Mouse (Mus musculus): ENCODE data around the gene Mta3. TPM values are rescaled to one million over a fixed set of nuclear protein-coding genes. Genes with fewer than 3 reads are reported as not detected.
"Not testable (repeated sequence)": the region's sequence is repeated elsewhere in the genome, so short reads cannot be mapped to it uniquely, and the experiment has no call there.

The Mta3 gene
- polyA plus RNA-seq, 1 experiment from 2014 or later: 43.8 TPM

GRCm38 (mm10) chr17:83693941-83694340 lies 12.0 kb upstream of the Mta3 start:
- Histone ChIP-seq H3K27me3 (no peaks in the 10 kb centered on the region), H3K4me3 (no peak overlapping the region), H3K4me2 (no peak overlapping the region), H3K9ac (no peak overlapping the region), H3K9me3 (no peaks in the 10 kb centered on the region), H3K36me3 (no peaks in the 10 kb centered on the region), H3K4me1 (no peaks in the 10 kb centered on the region), H3K27ac (no peak overlapping the region)
- ATAC-seq (ENCODE audit: insufficient number of reproducible peaks, insufficient read depth, low FRiP score, low TSS enrichment, low read depth): no peak
- 81% methylated on average over 9 of the region's 9 CpGs for WGBS

- Histone ChIP-seq H3K27me3 (no peaks in the 10 kb centered on the region), H3K27ac (no peak overlapping the region), H3K9me3 (no peaks in the 10 kb centered on the region), H3K4me2 (no peak overlapping the region), H3K4me3 (no peak overlapping the region), H3K4me1 (no peaks in the 10 kb centered on the region), H3K36me3 (no peaks in the 10 kb centered on the region), H3K9ac (no peak overlapping the region)
- no peak for ATAC-seq (ENCODE audit: insufficient number of reproducible peaks, insufficient read depth, low FRiP score, low TSS enrichment, low read depth)
- WGBS: 62% methylated on average over 2 of the region's 2 CpGs
These were observed 10.2 kb upstream of the Mta3 start for GRCm38 (mm10) chr17:83695785-83696184.

- Histone ChIP-seq H3K4me1 (no peaks in the 10 kb centered on the region), H3K9ac (no peak overlapping the region), H3K27ac (no peak overlapping the region), H3K9me3 (no peaks in the 10 kb centered on the region), H3K36me3 (no peaks in the 10 kb centered on the region), H3K4me2 (no peak overlapping the region), H3K4me3 (no peak overlapping the region), H3K27me3 (no peaks in the 10 kb centered on the region)
- ATAC-seq (ENCODE audit: insufficient number of reproducible peaks, insufficient read depth, low FRiP score, low TSS enrichment, low read depth): no peak
- 81% methylated on average over 8 of the region's 8 CpGs for WGBS
These were observed 6.8 kb upstream of the Mta3 start for GRCm38 (mm10) chr17:83699062-83699724.

GRCm38 (mm10) chr17:83700125-83700524 lies 5.8 kb upstream of the Mta3 start:
- no peaks in the 10 kb centered on the region for H3K4me1 ChIP-seq
- no peak overlapping the region for H3K4me2 ChIP-seq
- no peaks in the 10 kb centered on the region for H3K27me3 ChIP-seq
- H3K27ac ChIP-seq: no peak overlapping the region
- H3K9me3 ChIP-seq: no peaks in the 10 kb centered on the region
- no peak overlapping the region for H3K9ac ChIP-seq
- ATAC-seq (ENCODE audit: insufficient number of reproducible peaks, insufficient read depth, low FRiP score, low TSS enrichment, low read depth): no peak
- H3K36me3 ChIP-seq: no peaks in the 10 kb centered on the region
- WGBS: 81% methylated on average over 9 of the region's 9 CpGs
- H3K4me3 ChIP-seq: no peak overlapping the region

DNA sequence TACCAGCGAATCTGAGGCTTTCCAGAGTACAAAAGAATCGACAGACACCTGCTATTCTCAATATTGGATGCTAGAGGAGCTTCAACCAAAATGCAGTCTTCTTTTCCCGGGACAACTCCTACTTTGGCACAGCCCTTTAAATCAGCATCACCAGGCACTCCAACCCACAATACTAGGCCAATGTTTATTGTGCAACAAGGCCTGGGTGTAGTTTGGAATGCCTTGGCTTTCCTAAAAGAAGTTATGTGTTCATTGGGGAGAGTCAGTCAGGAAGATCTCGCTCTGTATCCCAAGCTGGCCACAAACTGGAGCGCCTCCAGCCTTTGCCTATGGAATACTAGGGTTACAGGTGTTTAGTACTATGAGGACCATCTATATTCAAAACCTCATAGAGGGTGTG lies 1.5 kb upstream of the Mta3 start:
- no peak overlapping the region for H3K27ac ChIP-seq
- H3K27me3 ChIP-seq: no peaks in the 10 kb centered on the region
- 90% methylated on average over 5 of the region's 5 CpGs for WGBS
- no peak overlapping the region for H3K9ac ChIP-seq
- H3K36me3 ChIP-seq: peaks cover 6% of the 10 kb centered on the region; the same call in 1 of the 2 replicates
- no peaks in the 10 kb centered on the region for H3K9me3 ChIP-seq
- H3K4me1 ChIP-seq: peaks cover 15% of the 10 kb centered on the region
- no peak overlapping the region for H3K4me3 ChIP-seq
- H3K4me2 ChIP-seq: no peak overlapping the region
- ATAC-seq (ENCODE audit: insufficient number of reproducible peaks, insufficient read depth, low FRiP score, low TSS enrichment, low read depth): no peak

- ATAC-seq (ENCODE audit: insufficient number of reproducible peaks, insufficient read depth, low FRiP score, low TSS enrichment, low read depth): peak; percentile 40; the same call in 1 of the 2 replicates
- peak overlapping the region; percentile 87 for H3K4me2 ChIP-seq
- H3K4me1 ChIP-seq: peaks cover 15% of the 10 kb centered on the region
- no peaks in the 10 kb centered on the region for H3K27me3 ChIP-seq
- H3K27ac ChIP-seq: peak overlapping the region; percentile 94
- H3K9me3 ChIP-seq: no peaks in the 10 kb centered on the region
- peak overlapping the region; percentile 83 for H3K4me3 ChIP-seq
- H3K9ac ChIP-seq: peak overlapping the region; percentile 93
- H3K36me3 ChIP-seq: peaks cover 15% of the 10 kb centered on the region
- 2% methylated on average over 33 of the region's 38 CpGs for WGBS
These were observed 429 bp upstream of the Mta3 start for GRCm38 (mm10) chr17:83705352-83706115.

DNA sequence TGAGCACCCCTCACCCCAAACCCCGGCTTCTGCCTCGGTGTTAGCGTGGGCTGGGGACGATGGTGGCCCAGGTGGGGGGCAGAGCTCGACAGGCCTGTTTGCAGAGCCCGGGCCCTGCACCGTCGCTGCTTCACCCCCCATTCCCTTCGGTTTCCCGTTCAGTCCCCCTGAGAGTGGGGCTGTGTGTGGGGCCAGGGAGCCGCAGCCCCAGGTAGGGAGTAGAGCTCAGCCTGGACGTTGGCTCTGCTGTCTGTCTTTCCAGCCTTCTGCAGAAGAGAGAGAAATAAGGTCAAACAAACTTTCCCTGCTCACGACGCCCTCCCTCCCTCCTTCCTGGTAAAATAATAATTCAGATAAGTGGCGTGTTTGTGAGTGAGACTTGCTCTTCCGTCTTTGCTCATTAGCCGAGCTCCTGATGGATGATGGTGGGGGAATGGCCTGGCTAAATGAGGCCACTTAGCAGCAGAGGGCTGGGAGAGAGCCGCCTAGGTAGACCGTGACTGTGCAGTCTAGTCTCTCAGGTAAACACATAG lies 697 bp downstream of the Mta3 start:
- Histone ChIP-seq H3K27ac (peak overlapping the region; percentile 94), H3K4me1 (peaks cover 15% of the 10 kb centered on the region), H3K4me3 (peak overlapping the region; percentile 83), H3K9ac (peak overlapping the region; percentile 93), H3K36me3 (peaks cover 26% of the 10 kb centered on the region), H3K9me3 (no peaks in the 10 kb centered on the region), H3K27me3 (no peaks in the 10 kb centered on the region), H3K4me2 (peak overlapping the region; percentile 87)
- under 1% methylated on average over 19 of the region's 19 CpGs for WGBS
- ATAC-seq (ENCODE audit: insufficient number of reproducible peaks, insufficient read depth, low FRiP score, low TSS enrichment, low read depth): peak; percentile 73

DNA sequence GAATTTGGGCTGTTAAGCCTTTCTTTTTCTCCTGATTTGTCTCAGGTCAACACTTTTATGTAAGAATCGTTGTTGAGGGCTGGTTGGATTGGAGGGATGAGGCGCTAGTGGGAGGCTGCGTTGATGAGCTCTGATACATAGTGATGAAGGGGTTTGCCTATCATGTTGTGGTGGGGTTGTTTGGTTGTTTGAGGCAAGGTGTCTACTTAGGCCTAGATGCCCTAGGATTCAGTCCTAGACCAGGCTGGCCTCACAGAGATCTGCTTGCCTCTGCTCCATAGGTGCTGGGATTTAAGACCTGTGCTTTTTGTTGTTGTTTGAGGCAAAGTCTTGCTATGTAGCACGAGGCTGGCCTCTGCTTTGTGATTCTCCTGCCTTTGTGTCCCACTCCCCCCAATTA lies 1.4 kb downstream of the Mta3 start:
- H3K27ac ChIP-seq: no peak overlapping the region
- H3K4me2 ChIP-seq: peak overlapping the region; percentile 87
- H3K9ac ChIP-seq: 0 out of 2 replicates have a peak overlapping the region, but pooled peaks have one; percentile 93
- 86% methylated on average over 4 of the region's 4 CpGs for WGBS
- H3K36me3 ChIP-seq: peaks cover 32% of the 10 kb centered on the region
- peaks cover 15% of the 10 kb centered on the region for H3K4me1 ChIP-seq
- H3K9me3 ChIP-seq: no peaks in the 10 kb centered on the region
- no peak for ATAC-seq (ENCODE audit: insufficient number of reproducible peaks, insufficient read depth, low FRiP score, low TSS enrichment, low read depth)
- H3K27me3 ChIP-seq: no peaks in the 10 kb centered on the region
- peak overlapping the region; percentile 83 for H3K4me3 ChIP-seq

DNA sequence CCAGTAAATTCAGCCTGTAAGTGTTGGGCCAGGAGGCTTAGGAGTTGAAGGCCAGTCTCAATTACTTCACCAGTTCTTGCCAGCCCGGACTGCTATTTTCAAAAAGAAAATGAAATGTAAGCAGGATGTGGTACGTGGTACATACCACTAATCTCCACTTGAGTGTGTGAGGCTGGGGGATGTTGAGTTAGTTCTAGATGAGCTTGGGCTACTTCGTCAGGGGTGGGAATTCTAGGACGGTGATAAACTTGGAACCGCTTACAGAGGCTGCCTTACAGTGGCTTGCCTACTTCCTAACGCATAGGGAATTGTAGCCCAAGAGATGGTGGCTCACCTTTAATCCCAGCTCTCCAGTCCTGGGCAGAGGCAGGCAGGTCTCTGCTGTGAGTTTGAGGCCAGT lies 1.9 kb downstream of the Mta3 start:
- H3K27ac ChIP-seq: no peak overlapping the region
- H3K36me3 ChIP-seq: peaks cover 37% of the 10 kb centered on the region
- H3K9me3 ChIP-seq: no peaks in the 10 kb centered on the region
- H3K9ac ChIP-seq: no peak overlapping the region
- H3K4me3 ChIP-seq: peak overlapping the region; percentile 83; the same call in 1 of the 2 replicates
- H3K4me2 ChIP-seq: peak overlapping the region; percentile 87; the same call in 1 of the 2 replicates
- H3K27me3 ChIP-seq: no peaks in the 10 kb centered on the region
- peaks cover 15% of the 10 kb centered on the region for H3K4me1 ChIP-seq
- no peak for ATAC-seq (ENCODE audit: insufficient number of reproducible peaks, insufficient read depth, low FRiP score, low TSS enrichment, low read depth)
- 89% methylated on average over 6 of the region's 6 CpGs for WGBS

DNA sequence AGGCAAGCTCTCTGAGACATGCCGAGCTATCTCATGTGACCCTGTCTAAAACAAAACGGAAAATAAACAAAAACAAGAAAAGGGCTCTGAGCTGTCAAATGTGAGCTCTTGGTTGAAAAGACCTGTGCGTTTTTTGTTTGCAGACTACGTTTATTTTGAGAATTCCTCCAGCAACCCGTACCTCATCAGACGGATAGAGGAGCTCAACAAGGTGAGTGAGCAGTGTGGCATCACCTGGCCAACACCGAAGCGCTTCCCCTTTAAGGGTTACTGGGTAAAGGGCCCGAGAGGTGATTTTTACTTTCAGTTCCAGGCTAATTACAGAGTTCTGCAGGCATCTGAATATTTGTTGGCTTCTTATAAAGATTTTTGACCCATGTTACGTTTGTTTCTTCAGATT lies 2.3 kb downstream of the Mta3 start:
- no peak for ATAC-seq (ENCODE audit: insufficient number of reproducible peaks, insufficient read depth, low FRiP score, low TSS enrichment, low read depth)
- H3K9me3 ChIP-seq: no peaks in the 10 kb centered on the region
- no peak overlapping the region for H3K27ac ChIP-seq
- H3K4me3 ChIP-seq: no peak overlapping the region
- no peaks in the 10 kb centered on the region for H3K27me3 ChIP-seq
- H3K4me1 ChIP-seq: peaks cover 15% of the 10 kb centered on the region
- no peak overlapping the region for H3K4me2 ChIP-seq
- H3K9ac ChIP-seq: no peak overlapping the region
- 82% methylated on average over 10 of the region's 10 CpGs for WGBS
- H3K36me3 ChIP-seq: peaks cover 38% of the 10 kb centered on the region

DNA sequence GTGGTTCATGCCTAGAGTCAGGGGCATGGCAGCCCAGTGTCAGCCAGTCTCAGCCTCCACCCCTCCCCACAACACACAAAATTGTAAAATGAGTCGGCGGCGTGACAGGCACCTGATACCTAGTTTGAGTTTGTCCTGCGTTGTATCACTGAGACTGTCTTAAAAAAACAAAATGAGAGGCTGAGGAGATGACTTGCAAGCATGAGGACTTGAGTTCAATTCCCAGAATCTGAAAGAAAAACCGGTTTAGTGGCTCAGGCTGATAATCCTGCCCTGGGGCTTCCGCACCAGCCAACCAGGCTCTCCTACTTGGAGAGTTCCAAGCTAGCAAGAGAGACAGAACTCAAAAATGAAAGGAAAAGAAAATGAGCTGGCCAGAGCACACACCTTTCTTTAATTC lies 2.9 kb downstream of the Mta3 start:
- no peak overlapping the region for H3K4me3 ChIP-seq
- H3K9me3 ChIP-seq: no peaks in the 10 kb centered on the region
- H3K9ac ChIP-seq: no peak overlapping the region
- H3K27me3 ChIP-seq: no peaks in the 10 kb centered on the region
- peaks cover 15% of the 10 kb centered on the region for H3K4me1 ChIP-seq
- no peak for ATAC-seq (ENCODE audit: insufficient number of reproducible peaks, insufficient read depth, low FRiP score, low TSS enrichment, low read depth)
- no peak overlapping the region for H3K4me2 ChIP-seq
- no peak overlapping the region for H3K27ac ChIP-seq
- H3K36me3 ChIP-seq: peaks cover 41% of the 10 kb centered on the region
- WGBS: 75% methylated on average over 6 of the region's 6 CpGs

DNA sequence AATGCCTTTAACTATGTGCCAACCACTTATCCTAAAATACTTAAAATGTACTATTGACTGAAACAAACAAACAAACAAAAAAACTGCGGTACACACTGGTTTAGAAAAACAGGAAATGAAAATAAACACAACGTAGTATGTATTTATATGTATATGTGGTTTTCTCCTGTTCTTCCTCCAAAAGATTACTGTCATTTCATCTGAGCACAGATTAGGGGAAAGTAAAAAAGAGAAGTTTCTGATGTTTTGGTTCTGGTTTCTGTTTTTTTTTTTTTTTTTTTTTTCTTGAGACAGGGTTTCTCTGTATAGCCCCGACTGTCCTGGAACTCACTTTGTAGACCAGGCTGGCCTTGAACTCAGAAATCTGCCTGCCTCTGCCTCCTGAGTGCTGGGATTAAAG lies 3.6 kb downstream of the Mta3 start:
- not testable (repeated sequence) for H3K27ac ChIP-seq; H3K4me3 ChIP-seq; H3K4me2 ChIP-seq; ATAC-seq (ENCODE audit: insufficient number of reproducible peaks, insufficient read depth, low FRiP score, low TSS enrichment, low read depth); H3K9ac ChIP-seq; H3K9me3 ChIP-seq; H3K27me3 ChIP-seq
- WGBS: 88% methylated on average over 3 of the region's 3 CpGs
- Histone ChIP-seq H3K36me3 (peaks cover 47% of the 10 kb centered on the region), H3K4me1 (peaks cover 15% of the 10 kb centered on the region)

Data from embryonic facial prominence, embryonic 13.5 days (tissue).